Mouse (Mus musculus) liver, embryonic 16.5 days (tissue): ENCODE measurements at regions not wholly inside any gene's neighbourhood (a gene's known extent, or its start where the extent isn't known, plus 50 kb on each side); places are given as distances from the start of the nearest gene placed in this dataset.

Source experiments
- ATAC-seq: fragments of 200-750 bp; cut with Nextera tagmentation; 2 replicates; pipeline ENCODE4 v1.8.0; 2017; ENCODE audit warnings: low read depth, mild to moderate bottlenecking, moderate number of reproducible peaks, moderate library complexity
- H3K27ac ChIP-seq: fragments of 300-500 bp; sonication (generic); 2 replicates; pipeline ENCODE4 v1.5.1; 2014; ENCODE audit warnings: mild to moderate bottlenecking, low read length
- H3K27me3 ChIP-seq: fragments of 300-500 bp; sonication (generic); 2 replicates; pipeline ENCODE4 v1.6.1; 2014; ENCODE audit warnings: low read depth, low read length, mixed read lengths; ENCODE audit not compliant: control insufficient read depth, insufficient read depth
- H3K36me3 ChIP-seq: fragments of 300-500 bp; sonication (generic); 2 replicates; pipeline ENCODE4 v1.6.1; 2014; ENCODE audit warnings: mild to moderate bottlenecking; ENCODE audit not compliant: control insufficient read depth, insufficient read depth
- H3K4me1 ChIP-seq: fragments of 300-500 bp; sonication (generic); 2 replicates; pipeline ENCODE4 v1.6.1; 2014; ENCODE audit warnings: low read depth, low read length, mixed read lengths; ENCODE audit not compliant: control insufficient read depth
- H3K4me2 ChIP-seq: fragments of 300-500 bp; sonication (generic); 2 replicates; pipeline ENCODE4 v1.6.1; 2014; ENCODE audit warnings: low read depth, low read length, mixed read lengths
- H3K4me3 ChIP-seq: fragments of 300-500 bp; sonication (generic); 2 replicates; pipeline ENCODE4 v1.5.1; 2014; ENCODE audit warnings: low read depth, mild to moderate bottlenecking, low read length
- H3K9ac ChIP-seq: fragments of 300-500 bp; sonication (generic); 2 replicates; pipeline ENCODE4 v1.6.1; 2014; ENCODE audit warnings: low read depth, low read length
- H3K9me3 ChIP-seq: fragments of 300-500 bp; sonication (generic); replicated peaks from 2 replicates; pipeline ENCODE4 v1.6.1; 2016; ENCODE audit warnings: low read length; ENCODE audit not compliant: control insufficient read depth
- WGBS: fragments of 180-500 bp; shearing (Covaris S2); extraction: QIAGEN DNeasy Blood & Tissue Kit; methylation state at CpG from one replicate; pipeline ENCODE4 v1.1.7; 2014; ENCODE audit not compliant: insufficient replicate concordance; 5-methylcytosine and 5-hydroxymethylcytosine counted together

- Histone ChIP-seq H3K9me3 (no peaks in the 10 kb centered on the region), H3K27me3 (no peaks in the 10 kb centered on the region), H3K27ac (no peak overlapping the region), H3K4me2 (no peak overlapping the region), H3K9ac (no peak overlapping the region), H3K36me3 (no peaks in the 10 kb centered on the region), H3K4me3 (no peak overlapping the region), H3K4me1 (no peaks in the 10 kb centered on the region)
- no peak for ATAC-seq
- WGBS = 53% methylated on average over 9 of the region's 9 CpGs
These were observed 84.3 kb upstream of the Habp2 start for GRCm38 (mm10) chr19:56202481-56203130.

GRCm38 (mm10) chr19:56218536-56218935 is 68.4 kb upstream of the Habp2 start:
- no peaks in the 10 kb centered on the region for H3K9me3 ChIP-seq
- no peaks in the 10 kb centered on the region for H3K27me3 ChIP-seq
- no peak overlapping the region for H3K4me3 ChIP-seq
- H3K4me2 ChIP-seq = no peak overlapping the region
- H3K27ac ChIP-seq = no peak overlapping the region
- ATAC-seq = no peak
- H3K9ac ChIP-seq = no peak overlapping the region
- no peaks in the 10 kb centered on the region for H3K4me1 ChIP-seq
- 48% methylated on average over 6 of the region's 6 CpGs for WGBS
- H3K36me3 ChIP-seq = no peaks in the 10 kb centered on the region

GRCm38 (mm10) chr19:56220724-56221407 is 66.1 kb upstream of the Habp2 start:
- Histone ChIP-seq H3K4me1 (no peaks in the 10 kb centered on the region), H3K9ac (no peak overlapping the region), H3K27ac (no peak overlapping the region), H3K36me3 (no peaks in the 10 kb centered on the region), H3K9me3 (no peaks in the 10 kb centered on the region), H3K4me2 (no peak overlapping the region), H3K27me3 (no peaks in the 10 kb centered on the region), H3K4me3 (no peak overlapping the region)
- ATAC-seq = no peak
- 67% methylated on average over 15 of the region's 15 CpGs for WGBS

- H3K4me2 ChIP-seq = no peak overlapping the region
- H3K4me1 ChIP-seq = no peaks in the 10 kb centered on the region
- no peaks in the 10 kb centered on the region for H3K9me3 ChIP-seq
- no peak overlapping the region for H3K27ac ChIP-seq
- WGBS = 52% methylated on average over 4 of the region's 4 CpGs
- H3K4me3 ChIP-seq = no peak overlapping the region
- no peak for ATAC-seq
- no peaks in the 10 kb centered on the region for H3K36me3 ChIP-seq
- no peak overlapping the region for H3K9ac ChIP-seq
- no peaks in the 10 kb centered on the region for H3K27me3 ChIP-seq
These were observed 64.4 kb upstream of the Habp2 start for GRCm38 (mm10) chr19:56222496-56222895.

GRCm38 (mm10) chr19:56225039-56225438 is 61.9 kb upstream of the Habp2 start:
- no peak overlapping the region for H3K4me2 ChIP-seq
- H3K9ac ChIP-seq = no peak overlapping the region
- H3K4me3 ChIP-seq = no peak overlapping the region
- no peaks in the 10 kb centered on the region for H3K27me3 ChIP-seq
- H3K9me3 ChIP-seq = no peaks in the 10 kb centered on the region
- H3K4me1 ChIP-seq = no peaks in the 10 kb centered on the region
- ATAC-seq = no peak
- 17% methylated on average over 7 of the region's 7 CpGs for WGBS
- H3K27ac ChIP-seq = no peak overlapping the region
- no peaks in the 10 kb centered on the region for H3K36me3 ChIP-seq

GRCm38 (mm10) chr19:56225518-56225917 is 61.4 kb upstream of the Habp2 start:
- Histone ChIP-seq H3K9ac (no peak overlapping the region), H3K27ac (no peak overlapping the region), H3K4me1 (no peaks in the 10 kb centered on the region), H3K9me3 (no peaks in the 10 kb centered on the region), H3K4me2 (no peak overlapping the region), H3K36me3 (no peaks in the 10 kb centered on the region), H3K27me3 (no peaks in the 10 kb centered on the region), H3K4me3 (no peak overlapping the region)
- ATAC-seq = no peak
- WGBS = 52% methylated on average over 3 of the region's 3 CpGs

- no peaks in the 10 kb centered on the region for H3K36me3 ChIP-seq
- H3K27ac ChIP-seq = no peak overlapping the region
- H3K9me3 ChIP-seq = no peaks in the 10 kb centered on the region; the same call in 1 of the 2 replicates
- ATAC-seq = no peak
- H3K27me3 ChIP-seq = no peaks in the 10 kb centered on the region
- no peaks in the 10 kb centered on the region for H3K4me1 ChIP-seq
- no peak overlapping the region for H3K4me3 ChIP-seq
- no peak overlapping the region for H3K4me2 ChIP-seq
- H3K9ac ChIP-seq = no peak overlapping the region
These were observed 58.4 kb upstream of the Habp2 start for GRCm38 (mm10) chr19:56228586-56228985.

GRCm38 (mm10) chr19:56231430-56231829 is 55.5 kb upstream of the Habp2 start:
- Histone ChIP-seq H3K4me2 (no peak overlapping the region), H3K27ac (no peak overlapping the region), H3K9ac (no peak overlapping the region), H3K4me3 (no peak overlapping the region), H3K36me3 (no peaks in the 10 kb centered on the region), H3K27me3 (no peaks in the 10 kb centered on the region), H3K9me3 (no peaks in the 10 kb centered on the region; the same call in 1 of the 2 replicates), H3K4me1 (no peaks in the 10 kb centered on the region)
- WGBS = 69% methylated on average over 8 of the region's 8 CpGs
- ATAC-seq = no peak

- Histone ChIP-seq H3K9me3 (no peaks in the 10 kb centered on the region; the same call in 1 of the 2 replicates), H3K4me3 (no peak overlapping the region), H3K27ac (no peak overlapping the region), H3K4me2 (no peak overlapping the region), H3K36me3 (no peaks in the 10 kb centered on the region), H3K4me1 (no peaks in the 10 kb centered on the region), H3K27me3 (no peaks in the 10 kb centered on the region), H3K9ac (no peak overlapping the region)
- ATAC-seq = no peak
- WGBS = 60% methylated on average over 9 of the region's 9 CpGs
These were observed 55.1 kb upstream of the Habp2 start for GRCm38 (mm10) chr19:56231849-56232248.
